Mouse (Mus musculus) heart, embryonic 16.5 days (tissue): ENCODE data around the gene Med28. TPM values are rescaled to one million over a fixed set of nuclear protein-coding genes. Genes with fewer than 3 reads are reported as not detected.

Experiments used
- ATAC-seq: fragments of 200-750 bp; cut with Nextera tagmentation; replicated peaks from 2 replicates; pipeline ENCODE4 v1.8.0; 2017; ENCODE audit warnings: moderate number of reproducible peaks; ENCODE audit not compliant: insufficient read depth, low FRiP score; ENCODE audit errors: extremely low read depth
- H3K27ac ChIP-seq: fragments of 300-500 bp; sonication (generic); 2 replicates; pipeline ENCODE4 v1.5.1; 2014; ENCODE audit warnings: mild to moderate bottlenecking, low read length, control low read depth, moderate library complexity
- H3K27me3 ChIP-seq: fragments of 300-500 bp; sonication (generic); 2 replicates; pipeline ENCODE4 v1.6.1; 2014; ENCODE audit warnings: low read length, mixed read lengths; ENCODE audit not compliant: control insufficient read depth, insufficient read depth
- H3K36me3 ChIP-seq: fragments of 300-500 bp; sonication (generic); 2 replicates; pipeline ENCODE4 v1.6.1; 2014; ENCODE audit not compliant: control insufficient read depth, insufficient read depth
- H3K4me1 ChIP-seq: fragments of 300-500 bp; sonication (generic); 2 replicates; pipeline ENCODE4 v1.6.1; 2014; ENCODE audit warnings: low read length, mixed read lengths; ENCODE audit not compliant: control insufficient read depth, insufficient read depth
- H3K4me2 ChIP-seq: fragments of 300-500 bp; sonication (generic); 2 replicates; pipeline ENCODE4 v1.6.1; 2014; ENCODE audit warnings: low read depth, mild to moderate bottlenecking, control low read depth, low read length
- H3K4me3 ChIP-seq: fragments of 300-500 bp; sonication (generic); 2 replicates; pipeline ENCODE4 v1.5.1; 2014; ENCODE audit warnings: mild to moderate bottlenecking, control low read depth, low read length
- H3K9ac ChIP-seq: fragments of 300-500 bp; sonication (generic); 2 replicates; pipeline ENCODE4 v1.6.1; 2014; ENCODE audit warnings: low read length, control low read depth
- H3K9me3 ChIP-seq: fragments of 300-500 bp; sonication (generic); replicated peaks from 2 replicates; pipeline ENCODE4 v1.6.1; 2016; ENCODE audit warnings: low read length; ENCODE audit not compliant: control insufficient read depth
- WGBS: fragments of 180-500 bp; shearing (Covaris S2); extraction: QIAGEN DNeasy Blood & Tissue Kit; methylation state at CpG from one replicate; pipeline ENCODE4 v1.1.7; 2014; 5-methylcytosine and 5-hydroxymethylcytosine counted together
- polyA plus RNA-seq: library from polyadenylated mRNA; unstranded; fragments of >200 nt; fragmentation: Nextera tagmentation; extraction: Ambion mirVana; gene quantifications from 2 replicates; pipeline ENCODE4 v1.2.1, GENCODE M21; 2015

Gene Med28
- polyA plus RNA-seq, 1 experiment from 2014 or later: 170 TPM

GRCm38 (mm10) chr5:45481125-45481524 is 38.9 kb upstream of the Med28 start:
- Histone ChIP-seq H3K27ac (no peak overlapping the region), H3K4me3 (no peak overlapping the region), H3K36me3 (no peaks in the 10 kb centered on the region), H3K4me1 (no peaks in the 10 kb centered on the region), H3K4me2 (no peak overlapping the region), H3K9ac (no peak overlapping the region), H3K9me3 (no peaks in the 10 kb centered on the region), H3K27me3 (no peaks in the 10 kb centered on the region)
- WGBS: 86% methylated on average over 2 of the region's 2 CpGs
- ATAC-seq: no peak

GRCm38 (mm10) chr5:45482607-45483006 is 37.4 kb upstream of the Med28 start:
- H3K4me2 ChIP-seq: no peak overlapping the region
- 57% methylated on average over 3 of the region's 3 CpGs for WGBS

GRCm38 (mm10) chr5:45483654-45484053 is 36.4 kb upstream of the Med28 start:
- H3K27me3 ChIP-seq: no peaks in the 10 kb centered on the region
- H3K9me3 ChIP-seq: no peaks in the 10 kb centered on the region
- no peak overlapping the region for H3K4me2 ChIP-seq
- no peak for ATAC-seq
- no peak overlapping the region for H3K27ac ChIP-seq
- no peaks in the 10 kb centered on the region for H3K36me3 ChIP-seq
- H3K9ac ChIP-seq: no peak overlapping the region
- no peak overlapping the region for H3K4me3 ChIP-seq
- H3K4me1 ChIP-seq: no peaks in the 10 kb centered on the region
- WGBS: 80% methylated on average over 1 of the region's 1 CpGs

More at GRCm38 (mm10) chr5:45482607-45483006, 37.4 kb upstream of the Med28 start:
- no peak overlapping the region for H3K9ac ChIP-seq
- no peaks in the 10 kb centered on the region for H3K36me3 ChIP-seq
- no peak overlapping the region for H3K27ac ChIP-seq
- no peak for ATAC-seq
- no peaks in the 10 kb centered on the region for H3K9me3 ChIP-seq
- H3K4me1 ChIP-seq: no peaks in the 10 kb centered on the region
- no peak overlapping the region for H3K4me3 ChIP-seq
- H3K27me3 ChIP-seq: no peaks in the 10 kb centered on the region

- Histone ChIP-seq H3K36me3 (no peaks in the 10 kb centered on the region), H3K4me3 (no peak overlapping the region), H3K9ac (no peak overlapping the region), H3K4me2 (no peak overlapping the region), H3K9me3 (no peaks in the 10 kb centered on the region), H3K27me3 (0 out of 2 replicates have a peak, but pooled peaks cover 3% of the 10 kb centered on the region), H3K4me1 (peaks cover 10% of the 10 kb centered on the region), H3K27ac (no peak overlapping the region)
- no peak for ATAC-seq
- WGBS: 69% methylated on average over 4 of the region's 4 CpGs
Measured at GRCm38 (mm10) chr5:45491776-45492175, 28.3 kb upstream of the Med28 start.

GRCm38 (mm10) chr5:45493191-45494092 is 26.6 kb upstream of the Med28 start, which contains the start of gene Lap3:
Gene Lap3 (plus strand): TSS chr5:45493374.
- Histone ChIP-seq H3K9ac (peak within 1 kb of the TSS; percentile 89), H3K27me3 (0 out of 2 replicates have a peak, but pooled peaks cover 3% of the 10 kb centered on the region), H3K4me3 (peak within 1 kb of the TSS; percentile 82), H3K27ac (peak within 1 kb of the TSS; percentile 79), H3K36me3 (peaks cover 4% of the 10 kb centered on the region; the same call in 1 of the 2 replicates), H3K9me3 (no peaks in the 10 kb centered on the region), H3K4me2 (peak within 1 kb of the TSS; percentile 91), H3K4me1 (peaks cover 10% of the 10 kb centered on the region)
- WGBS: under 1% methylated on average over 78 of the region's 78 CpGs
- peak; percentile 98 for ATAC-seq

GRCm38 (mm10) chr5:45494093-45494755 is 25.8 kb upstream of the Med28 start:
- 50% methylated on average over 9 of the region's 9 CpGs for WGBS
- peak overlapping the region; percentile 82 for H3K4me3 ChIP-seq
- H3K4me2 ChIP-seq: peak overlapping the region; percentile 91
- no peak overlapping the region for H3K27ac ChIP-seq
- peak overlapping the region; percentile 89 for H3K9ac ChIP-seq
- H3K27me3 ChIP-seq: 0 out of 2 replicates have a peak, but pooled peaks cover 3% of the 10 kb centered on the region
- peaks cover 10% of the 10 kb centered on the region; the same call in 1 of the 2 replicates for H3K36me3 ChIP-seq
- H3K9me3 ChIP-seq: no peaks in the 10 kb centered on the region
- no peak for ATAC-seq
- H3K4me1 ChIP-seq: peaks cover 10% of the 10 kb centered on the region

- H3K4me2 ChIP-seq: no peak overlapping the region
- no peak for ATAC-seq
Measured at GRCm38 (mm10) chr5:45495429-45495975, 24.5 kb upstream of the Med28 start.

GRCm38 (mm10) chr5:45496042-45496441 is 24.0 kb upstream of the Med28 start:
- ATAC-seq: no peak
- Histone ChIP-seq H3K36me3 (peaks cover 21% of the 10 kb centered on the region; the same call in 1 of the 2 replicates), H3K9ac (no peak overlapping the region), H3K27ac (no peak overlapping the region), H3K4me3 (no peak overlapping the region), H3K4me2 (no peak overlapping the region), H3K4me1 (peaks cover 10% of the 10 kb centered on the region), H3K9me3 (no peaks in the 10 kb centered on the region), H3K27me3 (0 out of 2 replicates have a peak, but pooled peaks cover 2% of the 10 kb centered on the region)

More at GRCm38 (mm10) chr5:45495429-45495975, 24.5 kb upstream of the Med28 start:
- no peaks in the 10 kb centered on the region for H3K9me3 ChIP-seq
- 0 out of 2 replicates have a peak, but pooled peaks cover 3% of the 10 kb centered on the region for H3K27me3 ChIP-seq
- no peak overlapping the region for H3K4me3 ChIP-seq
- 85% methylated on average over 3 of the region's 3 CpGs for WGBS
- H3K36me3 ChIP-seq: peaks cover 17% of the 10 kb centered on the region; the same call in 1 of the 2 replicates
- H3K9ac ChIP-seq: no peak overlapping the region
- no peak overlapping the region for H3K27ac ChIP-seq
- peaks cover 10% of the 10 kb centered on the region for H3K4me1 ChIP-seq
